Mouse (Mus musculus) bone marrow, adult 2 months (tissue): ENCODE results near the gene S1pr1.

ENCODE experiments used
- CTCF ChIP-seq: fragments of 200-500 bp; IDR thresholded peaks from 2 replicates; pipeline ENCODE4 v1.5.1; 2011; ENCODE audit warnings: low read length, control low read depth; ENCODE audit not compliant: control insufficient read depth, insufficient read depth
- POLR2A ChIP-seq: fragments of 200-500 bp; IDR thresholded peaks from 2 replicates; pipeline ENCODE4 v1.6.1; 2011; ENCODE audit warnings: low read depth, mild to moderate bottlenecking, control low read depth, low read length, borderline replicate concordance; ENCODE audit not compliant: control insufficient read depth

- TF ChIP-seq CTCF = no peak
- no peak for TF ChIP-seq POLR2A
Measured at GRCm38 (mm10) chr3:115709118-115709574, 5.7 kb downstream of the S1pr1 start.
